ENCODE assay signal across 11 mouse cellular contexts in genomic region chr5:48509194-48509930, GRCm38 (mm10).
DNase-seq lines count a peak whose midpoint lies in the region; ATAC-seq and TF ChIP-seq lines count a peak whose summit lies in the region.
"Had no signal": no experiment of that assay in that cellular context is flagged by ENCODE, and none has a peak within 500 bp of the region (broad histone marks: within the 10 kb centered on the region; RNA-seq: fewer than 3 reads in every experiment).

No protein-coding gene starts in this region.

- TF ChIP-seq POLR2A in cortical plate, adult 2 months (IDR thresholded peaks at IDR 0.05; ENCODE audit: extremely low read depth, insufficient read depth, low read length): no peak

- no peak for TF ChIP-seq CTCF in G1E (IDR thresholded peaks at IDR 0.05; ENCODE audit: low read depth, low read length)
- no peak for TF ChIP-seq CTCF in cortical plate, adult 2 months (IDR thresholded peaks at IDR 0.05; ENCODE audit: extremely low read depth, insufficient read depth, low read length)

- no peaks in the 10 kb centered on the region for H3K9me3 ChIP-seq in hindbrain, embryonic 16.5 days (ENCODE audit: control insufficient read depth, low read length)
- H3K9me3 ChIP-seq in hindbrain, embryonic 14.5 days (ENCODE audit: control insufficient read depth, low read length): no peaks in the 10 kb centered on the region
- H3K9me3 ChIP-seq in G1E (replicated peaks): no peaks in the 10 kb centered on the region
- H3K9me3 ChIP-seq: limb, embryonic 15.5 days; neural tube, embryonic 12.5 days had no signal

- no peaks in the 10 kb centered on the region for H3K27me3 ChIP-seq in hindbrain, embryonic 16.5 days (replicated peaks; ENCODE audit: control insufficient read depth, insufficient read depth, low read length)
- H3K27me3 ChIP-seq in hindbrain, embryonic 14.5 days (ENCODE audit: control insufficient read depth, insufficient read depth, low read length): no peaks in the 10 kb centered on the region
- H3K27me3 ChIP-seq in G1E (ENCODE audit: insufficient read depth, low read length): no peaks in the 10 kb centered on the region
- H3K27me3 ChIP-seq: limb, embryonic 15.5 days; neural tube, embryonic 12.5 days had no signal

- peak overlapping the region; percentile 28; the same call in 1 of the 2 replicates for H3K4me2 ChIP-seq in hindbrain, embryonic 16.5 days (ENCODE audit: low read length)
- no peak overlapping the region for H3K4me2 ChIP-seq in hindbrain, embryonic 14.5 days (replicated peaks)
- H3K4me2 ChIP-seq: limb, embryonic 15.5 days; neural tube, embryonic 12.5 days had no signal

- no peak overlapping the region for H3K4me3 ChIP-seq in hindbrain, embryonic 16.5 days (ENCODE audit: low read length)
- no peak overlapping the region for H3K4me3 ChIP-seq in hindbrain, embryonic 14.5 days (replicated peaks; ENCODE audit: low read length)
- peak overlapping the region; percentile 40; the same call in 1 of the 2 replicates for H3K4me3 ChIP-seq in G1E (ENCODE audit: low read depth, low read length)
- peak overlapping the region; percentile 17 for H3K4me3 ChIP-seq in cortical plate, adult 2 months (ENCODE audit: insufficient read depth, low read length)
- H3K4me3 ChIP-seq: limb, embryonic 15.5 days; neural tube, embryonic 12.5 days had no signal

- no peak for DNase-seq in hindbrain, embryonic 14.5 days (ENCODE audit: low spot score)
- no peak for DNase-seq in G1E (ENCODE audit: low spot score)
- peak; percentile 12 for DNase-seq in layer of hippocampus, adult 9-10 months (ENCODE audit: low spot score)
- no peak for DNase-seq in retina, embryonic 14.5 days (ENCODE audit: low spot score)
- no peak for DNase-seq in adrenal gland, adult (ENCODE audit: inconsistent age in 2 of 2, low spot score in 1 of 2)
- DNase-seq in ovary, postnatal 14 days (ENCODE audit: low spot score): no peak
- DNase-seq: thymus, postnatal 25 days had no signal

- no peaks in the 10 kb centered on the region for H3K36me3 ChIP-seq in hindbrain, embryonic 16.5 days (ENCODE audit: control insufficient read depth, insufficient read depth, low read length)
- H3K36me3 ChIP-seq in hindbrain, embryonic 14.5 days (replicated peaks; ENCODE audit: control insufficient read depth, insufficient read depth): no peaks in the 10 kb centered on the region
- H3K36me3 ChIP-seq in G1E (replicated peaks): no peaks in the 10 kb centered on the region
- H3K36me3 ChIP-seq: limb, embryonic 15.5 days; neural tube, embryonic 12.5 days had no signal

- WGBS in hindbrain, embryonic 16.5 days: 67% methylated on average over 18 of the region's 18 CpGs
- WGBS in hindbrain, embryonic 14.5 days: 71% methylated on average over 18 of the region's 18 CpGs

- H3K27ac ChIP-seq in hindbrain, embryonic 16.5 days (ENCODE audit: low read depth, low read length): peak overlapping the region; percentile 32; the same call in 1 of the 2 replicates
- no peak overlapping the region for H3K27ac ChIP-seq in hindbrain, embryonic 14.5 days
- H3K27ac ChIP-seq in cortical plate, adult 2 months (ENCODE audit: insufficient read depth, low read length): no peak overlapping the region
- H3K27ac ChIP-seq: limb, embryonic 15.5 days; neural tube, embryonic 12.5 days had no signal

- 0 out of 2 replicates have a peak, but pooled peaks cover 2% of the 10 kb centered on the region for H3K4me1 ChIP-seq in hindbrain, embryonic 16.5 days (ENCODE audit: control insufficient read depth, insufficient read depth, low read depth, low read length)
- H3K4me1 ChIP-seq in hindbrain, embryonic 14.5 days (replicated peaks; ENCODE audit: control insufficient read depth, insufficient read depth, low read length): 0 out of 2 replicates have a peak, but pooled peaks cover 6% of the 10 kb centered on the region
- peaks cover 31% of the 10 kb centered on the region for H3K4me1 ChIP-seq in G1E (ENCODE audit: insufficient read depth, low read depth, low read length)
- no peaks in the 10 kb centered on the region for H3K4me1 ChIP-seq in cortical plate, adult 2 months (ENCODE audit: control insufficient read depth, insufficient read depth, low read length)
- H3K4me1 ChIP-seq: limb, embryonic 15.5 days; neural tube, embryonic 12.5 days had no signal

- no peak for ATAC-seq in hindbrain, embryonic 16.5 days
- ATAC-seq in hindbrain, embryonic 14.5 days (ENCODE audit: low FRiP score): no peak
- peak; percentile 41; the same call in 1 of the 2 replicates for ATAC-seq in G1E (ENCODE audit: extremely low read depth, insufficient number of reproducible peaks, low FRiP score, poor library complexity, severe bottlenecking)

- H3K9ac ChIP-seq in hindbrain, embryonic 16.5 days (ENCODE audit: low read depth, low read length): peak overlapping the region; percentile 22; the same call in 1 of the 2 replicates
- H3K9ac ChIP-seq in hindbrain, embryonic 14.5 days: no peak overlapping the region
- H3K9ac ChIP-seq: limb, embryonic 15.5 days; neural tube, embryonic 12.5 days had no signal

Comparison
In these comparisons a context has a peak if more than half of its experiments do, and no peak if none do; other contexts are left out.
1. H3K4me3 ChIP-seq: peak in G1E (single experiment) and cortical plate, adult 2 months (single experiment); none in hindbrain, embryonic 16.5 days (single experiment) and hindbrain, embryonic 14.5 days (single experiment).